9 mouse cellular contexts compared by ENCODE assay signal in genomic region chr8:83573140-83573875, GRCm38 (mm10). TPM values are rescaled to one million over a fixed set of nuclear protein-coding genes. Genes with fewer than 3 reads are reported as not detected.
A peak's percentile ranks its signal among the peaks of the same experiment; 100 is the strongest.
DNase-seq lines count a peak whose midpoint lies in the region; ATAC-seq lines count a peak whose summit lies in the region.
"Had no signal": no experiment of that assay in that cellular context is flagged by ENCODE, and none has a peak within 500 bp of the region (broad histone marks: within the 10 kb centered on the region; RNA-seq: fewer than 3 reads in every experiment).

No protein-coding gene starts in this region.

- H3K9me3 ChIP-seq in embryonic facial prominence, embryonic 13.5 days: no peaks in the 10 kb centered on the region
- no peaks in the 10 kb centered on the region for H3K9me3 ChIP-seq in embryonic facial prominence, embryonic 10.5 days
- no peaks in the 10 kb centered on the region for H3K9me3 ChIP-seq in heart, embryonic 15.5 days (replicated peaks)
- H3K9me3 ChIP-seq in liver, embryonic 16.5 days (replicated peaks; ENCODE audit: control insufficient read depth, low read length): no peaks in the 10 kb centered on the region
- H3K9me3 ChIP-seq: lung, embryonic 15.5 days had no signal

- ATAC-seq in embryonic facial prominence, embryonic 13.5 days (ENCODE audit: insufficient number of reproducible peaks, insufficient read depth, low FRiP score, low TSS enrichment, low read depth): no peak
- ATAC-seq in heart, embryonic 15.5 days (replicated peaks; ENCODE audit: insufficient number of reproducible peaks, insufficient read depth, low FRiP score, low read depth): no peak
- ATAC-seq in liver, embryonic 16.5 days (ENCODE audit: low read depth): 0 out of 2 replicates have a peak, but pooled peaks have one; percentile 3

- H3K36me3 ChIP-seq in embryonic facial prominence, embryonic 13.5 days: peaks cover 55% of the 10 kb centered on the region
- peaks cover 79% of the 10 kb centered on the region for H3K36me3 ChIP-seq in embryonic facial prominence, embryonic 10.5 days (replicated peaks)
- H3K36me3 ChIP-seq in heart, embryonic 15.5 days: peaks cover 26% of the 10 kb centered on the region
- H3K36me3 ChIP-seq in liver, embryonic 16.5 days (ENCODE audit: control insufficient read depth, insufficient read depth): peaks cover 18% of the 10 kb centered on the region

- 0 out of 2 replicates have a peak overlapping the region, but pooled peaks have one; percentile 11 for H3K27ac ChIP-seq in embryonic facial prominence, embryonic 13.5 days
- no peak overlapping the region for H3K27ac ChIP-seq in embryonic facial prominence, embryonic 10.5 days (replicated peaks)
- peak overlapping the region; percentile 97 for H3K27ac ChIP-seq in heart, embryonic 15.5 days
- H3K27ac ChIP-seq in liver, embryonic 16.5 days (ENCODE audit: low read length): peak overlapping the region; percentile 51

- DNase-seq in embryonic facial prominence, embryonic 10.5 days (ENCODE audit: low spot score): no peak
- DNase-seq in right cerebral cortex, postnatal 10 days (ENCODE audit: low spot score in 2 of 2): peak; percentile 37 to 38
- DNase-seq in right cerebral cortex, postnatal 25 days: no peak
- DNase-seq in thymus, adult 18-20 months: peak; percentile 48 to 66
- no peak for DNase-seq in embryo, embryonic 10.5 days (ENCODE audit: low spot score)

- H3K9ac ChIP-seq in embryonic facial prominence, embryonic 13.5 days: no peak overlapping the region
- H3K9ac ChIP-seq in heart, embryonic 15.5 days: peak overlapping the region; percentile 14; the same call in 1 of the 2 replicates
- H3K9ac ChIP-seq in liver, embryonic 16.5 days (ENCODE audit: low read depth, low read length): no peak overlapping the region
- H3K9ac ChIP-seq: lung, embryonic 15.5 days had no signal

- H3K4me3 ChIP-seq in embryonic facial prominence, embryonic 13.5 days: no peak overlapping the region
- no peak overlapping the region for H3K4me3 ChIP-seq in embryonic facial prominence, embryonic 10.5 days
- no peak overlapping the region for H3K4me3 ChIP-seq in heart, embryonic 15.5 days
- no peak overlapping the region for H3K4me3 ChIP-seq in liver, embryonic 16.5 days (ENCODE audit: low read depth, low read length)
- H3K4me3 ChIP-seq: lung, embryonic 15.5 days had no signal

- H3K4me2 ChIP-seq in embryonic facial prominence, embryonic 13.5 days: no peak overlapping the region
- H3K4me2 ChIP-seq in heart, embryonic 15.5 days: no peak overlapping the region
- no peak overlapping the region for H3K4me2 ChIP-seq in liver, embryonic 16.5 days (ENCODE audit: low read depth, low read length)
- H3K4me2 ChIP-seq: lung, embryonic 15.5 days had no signal

- WGBS in embryonic facial prominence, embryonic 13.5 days: 72% methylated on average over 18 of the region's 18 CpGs
- whole genome bisulfite sequencing in embryonic facial prominence, embryonic 10.5 days: 83% methylated on average over 18 of the region's 18 CpGs
- 59% methylated on average over 18 of the region's 18 CpGs for WGBS in heart, embryonic 15.5 days
- 56% methylated on average over 18 of the region's 18 CpGs for WGBS in liver, embryonic 16.5 days (ENCODE audit: insufficient replicate concordance)

- peaks cover 43% of the 10 kb centered on the region for H3K4me1 ChIP-seq in embryonic facial prominence, embryonic 13.5 days
- peaks cover 57% of the 10 kb centered on the region for H3K4me1 ChIP-seq in embryonic facial prominence, embryonic 10.5 days
- peaks cover 60% of the 10 kb centered on the region for H3K4me1 ChIP-seq in heart, embryonic 15.5 days (replicated peaks)
- peaks cover 17% of the 10 kb centered on the region for H3K4me1 ChIP-seq in liver, embryonic 16.5 days (ENCODE audit: control insufficient read depth, low read depth, low read length)

- H3K27me3 ChIP-seq in embryonic facial prominence, embryonic 13.5 days: no peaks in the 10 kb centered on the region
- H3K27me3 ChIP-seq in embryonic facial prominence, embryonic 10.5 days (replicated peaks; ENCODE audit: low read depth, poor library complexity, severe bottlenecking): no peaks in the 10 kb centered on the region
- H3K27me3 ChIP-seq in heart, embryonic 15.5 days: no peaks in the 10 kb centered on the region
- H3K27me3 ChIP-seq in liver, embryonic 16.5 days (ENCODE audit: control insufficient read depth, insufficient read depth, low read depth, low read length): no peaks in the 10 kb centered on the region
- H3K27me3 ChIP-seq: lung, embryonic 15.5 days had no signal

RNA-seq across cellular contexts. Expression of gene Ndufb7, which starts 6.8 kb away (rescaled TPM):
- polyA plus RNA-seq in embryonic facial prominence, embryonic 13.5 days (2015; fragmentation: Nextera tagmentation; extraction: Ambion mirVana): 304 and 312 TPM in 2 replicates
- 320 and 348 TPM in 2 replicates for polyA plus RNA-seq in embryonic facial prominence, embryonic 10.5 days (2016; fragmentation: Nextera tagmentation; extraction: Ambion mirVana)
- 537 and 672 TPM in 2 replicates for polyA plus RNA-seq in heart, embryonic 15.5 days (2015; fragmentation: Nextera tagmentation; extraction: Ambion mirVana)
- 214 and 230 TPM in 2 replicates for polyA plus RNA-seq in liver, embryonic 16.5 days (2015; fragmentation: Nextera tagmentation; extraction: Ambion mirVana)

RNA-seq across cellular contexts. Expression of gene Tecr, which starts 34.5 kb away (rescaled TPM):
- 545 and 624 TPM in 2 replicates for polyA plus RNA-seq in embryonic facial prominence, embryonic 13.5 days (2015; fragmentation: Nextera tagmentation; extraction: Ambion mirVana)
- polyA plus RNA-seq in embryonic facial prominence, embryonic 10.5 days (2016; fragmentation: Nextera tagmentation; extraction: Ambion mirVana): 667 and 713 TPM in 2 replicates
- polyA plus RNA-seq in heart, embryonic 15.5 days (2015; fragmentation: Nextera tagmentation; extraction: Ambion mirVana): 349 and 431 TPM in 2 replicates
- polyA plus RNA-seq in liver, embryonic 16.5 days (2015; fragmentation: Nextera tagmentation; extraction: Ambion mirVana): 323 and 347 TPM in 2 replicates

RNA-seq across cellular contexts. Expression of gene Dnajb1, which starts 34.7 kb away (rescaled TPM):
- 63.2 and 68.8 TPM in 2 replicates for polyA plus RNA-seq in embryonic facial prominence, embryonic 13.5 days (2015; fragmentation: Nextera tagmentation; extraction: Ambion mirVana)
- 78.3 and 84.7 TPM in 2 replicates for polyA plus RNA-seq in embryonic facial prominence, embryonic 10.5 days (2016; fragmentation: Nextera tagmentation; extraction: Ambion mirVana)
- polyA plus RNA-seq in heart, embryonic 15.5 days (2015; fragmentation: Nextera tagmentation; extraction: Ambion mirVana): 36.7 and 47.2 TPM in 2 replicates
- 50.1 and 51.7 TPM in 2 replicates for polyA plus RNA-seq in liver, embryonic 16.5 days (2015; fragmentation: Nextera tagmentation; extraction: Ambion mirVana)

RNA-seq across cellular contexts. Expression of gene Olfr370, which starts 37.7 kb away (rescaled TPM):
- polyA plus RNA-seq in embryonic facial prominence, embryonic 13.5 days (2015; fragmentation: Nextera tagmentation; extraction: Ambion mirVana): 0.23 TPM in 1 of 2 replicates, not detected in the other
- polyA plus RNA-seq in embryonic facial prominence, embryonic 10.5 days (2016; fragmentation: Nextera tagmentation; extraction: Ambion mirVana): not detected in 2 replicates
- polyA plus RNA-seq in heart, embryonic 15.5 days (2015; fragmentation: Nextera tagmentation; extraction: Ambion mirVana): not detected in 2 replicates
- polyA plus RNA-seq in liver, embryonic 16.5 days (2015; fragmentation: Nextera tagmentation; extraction: Ambion mirVana): not detected in 2 replicates
- polyA plus RNA-seq: lung, embryonic 15.5 days had no signal

Comparison
In these comparisons a context has a peak if more than half of its experiments do, and no peak if none do; other contexts are left out.
1. DNase-seq: peak in right cerebral cortex, postnatal 10 days (2 of 2) and thymus, adult 18-20 months (2 of 2); none in embryonic facial prominence, embryonic 10.5 days (single experiment), right cerebral cortex, postnatal 25 days (single experiment) and embryo, embryonic 10.5 days (single experiment).